Mouse (Mus musculus) kidney, postnatal 36 days (tissue): ENCODE results near the gene Prr12.

Experiments
- DNase-seq, 2 experiments: peaks; one replicate each; pipeline ENCODE4 v3.0.0; 2021 to 2022; ENCODE audit warnings: mixed read lengths in 2 of 2

Prr12 gene

GRCm38 (mm10) chr7:44997231-44997939 is 55.3 kb downstream of the Prr12 start, which contains the start of gene Irf3:
TSS of gene Irf3 (plus strand) at chr7:44997648.
- peak; percentile 98 for DNase-seq

GRCm38 (mm10) chr7:44996672-44997071 is 56.0 kb downstream of the Prr12 start:
- no peak for DNase-seq

GRCm38 (mm10) chr7:44986879-44987718 is 65.6 kb downstream of the Prr12 start:
- DNase-seq = no peak

- DNase-seq = peak; percentile 96 to 99
Observed at GRCm38 (mm10) chr7:44986192-44986878, 66.3 kb downstream of the Prr12 start, which contains the start of gene Prmt1. TSS of gene Prmt1 (minus strand) at chr7:44986568.

GRCm38 (mm10) chr7:44985595-44986191 is 67.0 kb downstream of the Prr12 start:
- peak; percentile 65 to 76 for DNase-seq

- DNase-seq = no peak
Observed at GRCm38 (mm10) chr7:44984833-44985164, 67.9 kb downstream of the Prr12 start.

GRCm38 (mm10) chr7:44983944-44984832 is 68.5 kb downstream of the Prr12 start:
- DNase-seq = no peak

- DNase-seq = peak; percentile 90 to 95
Observed at GRCm38 (mm10) chr7:44983085-44983484, 69.6 kb downstream of the Prr12 start.

GRCm38 (mm10) chr7:44981539-44981938 is 71.1 kb downstream of the Prr12 start:
- DNase-seq = no peak

GRCm38 (mm10) chr7:44978300-44978699 is 74.4 kb downstream of the Prr12 start:
- no peak for DNase-seq
